7 mouse cellular contexts compared by ENCODE assay signal in genomic region chr12:100528246-100528645, GRCm38 (mm10). TPM values are rescaled to one million over a fixed set of nuclear protein-coding genes. Genes with fewer than 3 reads are reported as not detected.
A peak's percentile ranks its signal among the peaks of the same experiment; 100 is the strongest.
DNase-seq lines count a peak whose midpoint lies in the region; ATAC-seq and TF ChIP-seq lines count a peak whose summit lies in the region.

No protein-coding gene starts in this region.

- intact Hi-C loops in left cerebral cortex, adult 2 months (cut with DNase I), result no loop called here
- intact Hi-C loops in left cerebral cortex, postnatal 14 days (cut with DNase I), result no loop called here

- peak overlapping the region; percentile 87 for H3K27ac ChIP-seq in left cerebral cortex, adult 2 months
- H3K27ac ChIP-seq in hindbrain, embryonic 12.5 days, result no peak overlapping the region

- TF ChIP-seq POLR2A in myocyte (IDR thresholded peaks at IDR 0.05; ENCODE audit: insufficient read length, low read depth), result no peak

- no peaks in the 10 kb centered on the region for H3K27me3 ChIP-seq in hindbrain, embryonic 12.5 days
- no peaks in the 10 kb centered on the region for H3K27me3 ChIP-seq in myocyte (ENCODE audit: control insufficient read depth, insufficient read depth, insufficient read length)

- 50% methylated on average over 3 of the region's 3 CpGs for WGBS in hindbrain, embryonic 12.5 days

- no peak overlapping the region for H3ac ChIP-seq in myocyte (ENCODE audit: control insufficient read depth, insufficient read length)

- H3K4me2 ChIP-seq in hindbrain, embryonic 12.5 days (replicated peaks), result peak overlapping the region; percentile 48
- H3K4me2 ChIP-seq in myocyte (ENCODE audit: low read depth), result peak overlapping the region; percentile 74

- no peak for DNase-seq in left cerebral cortex, adult 2 months (ENCODE audit: extremely low spot score in 1 of 2, low spot score in 2 of 2)
- DNase-seq in left cerebral cortex, postnatal 14 days (ENCODE audit: low spot score in 2 of 2), result no peak
- DNase-seq in layer of hippocampus, adult 9-11 months, result no peak
- no peak for DNase-seq in B cell, adult 2 months

- no peaks in the 10 kb centered on the region for H3K79me2 ChIP-seq in myocyte (ENCODE audit: control insufficient read depth, insufficient read depth)

- H3K9me3 ChIP-seq in hindbrain, embryonic 12.5 days (replicated peaks), result no peaks in the 10 kb centered on the region

- H3K9ac ChIP-seq in hindbrain, embryonic 12.5 days, result no peak overlapping the region

- H3K36me3 ChIP-seq in hindbrain, embryonic 12.5 days, result no peaks in the 10 kb centered on the region
- H3K36me3 ChIP-seq in myocyte (ENCODE audit: control insufficient read depth, insufficient read depth), result no peaks in the 10 kb centered on the region

- H3K4me3 ChIP-seq in left cerebral cortex, adult 2 months, result peak overlapping the region; percentile 34; the same call in 1 of the 2 replicates
- no peak overlapping the region for H3K4me3 ChIP-seq in hindbrain, embryonic 12.5 days
- no peak overlapping the region for H3K4me3 ChIP-seq in myocyte

- peak; percentile 28 for ATAC-seq in common myeloid progenitor, adult 5-6 weeks (replicated peaks; ENCODE audit: low read depth, poor library complexity, severe bottlenecking)
- ATAC-seq in hindbrain, embryonic 12.5 days (ENCODE audit: low FRiP score), result 0 out of 2 replicates have a peak, but pooled peaks have one; percentile 14

- no peak for TF ChIP-seq CTCF in left cerebral cortex, adult 2 months (IDR thresholded peaks at IDR 0.05)

- H3K4me1 ChIP-seq in hindbrain, embryonic 12.5 days, result peaks cover 26% of the 10 kb centered on the region

TF ChIP-seq in myocyte, 11 proteins besides CTCF, POLR2A, EP300 and RAD21:
- TF ChIP-seq TCF12 (IDR thresholded peaks at IDR 0.05; ENCODE audit: insufficient read depth, poor library complexity, severe bottlenecking), result no peak
- no peak for TF ChIP-seq SRF (IDR thresholded peaks at IDR 0.05; ENCODE audit: control insufficient read depth, insufficient read length, low read depth)
- no peak for TF ChIP-seq MYOG (IDR thresholded peaks at IDR 0.05; ENCODE audit: control insufficient read depth in 1 of 3, insufficient read depth in 1 of 3, insufficient read length in 2 of 3, low read depth in 2 of 3)
- TF ChIP-seq MAX (IDR thresholded peaks at IDR 0.05; ENCODE audit: low read depth), result no peak
- TF ChIP-seq REST (IDR thresholded peaks at IDR 0.05; ENCODE audit: insufficient read depth, insufficient read length), result no peak
- no peak for TF ChIP-seq CEBPB (IDR thresholded peaks at IDR 0.05; ENCODE audit: insufficient read depth, poor library complexity, severe bottlenecking)
- no peak for TF ChIP-seq MYOD1 (IDR thresholded peaks at IDR 0.05; ENCODE audit: control insufficient read depth in 1 of 3, insufficient read length in 2 of 3, low read depth in 2 of 3)
- TF ChIP-seq USF1 (IDR thresholded peaks at IDR 0.05; ENCODE audit: low read depth), result no peak
- TF ChIP-seq TCF3 (IDR thresholded peaks at IDR 0.05; ENCODE audit: insufficient read length, low read depth), result no peak
- TF ChIP-seq POLR2AphosphoS2 (IDR thresholded peaks at IDR 0.05; ENCODE audit: insufficient read length, low read depth), result no peak
- no peak for TF ChIP-seq E2F4 (IDR thresholded peaks at IDR 0.05; ENCODE audit: insufficient read depth)

RNA-seq across cellular contexts. Expression of gene Ttc7b, which starts 7.6 kb away (rescaled TPM):
- total RNA-seq in left cerebral cortex, adult 2 months (2021), result 100 to 1,000 TPM; 242 to 253 TPM
- 100 to 1,000 TPM; 178 to 200 TPM for total RNA-seq in left cerebral cortex, postnatal 14 days (2021)
- total RNA-seq in common myeloid progenitor, adult 5-6 weeks (2017), result 17.8 and 18.0 TPM in 2 replicates
- 5.1 and 6.1 TPM in 2 replicates for polyA plus RNA-seq in hindbrain, embryonic 12.5 days (2016; fragmentation: Nextera tagmentation; extraction: Ambion mirVana)
- 18.2 TPM for polyA plus RNA-seq in myocyte (2012; fragmentation: generic; extraction: Trizol)
